Mouse (Mus musculus) embryonic facial prominence, embryonic 15.5 days (tissue): ENCODE measurements at regions not wholly inside any gene's neighbourhood (a gene's known extent, or its start where the extent isn't known, plus 50 kb on each side); places are given as distances from the start of the nearest gene placed in this dataset.

Experiments
- ATAC-seq: fragments of 200-750 bp; cut with Nextera tagmentation; 2 replicates; pipeline ENCODE4 v1.8.0; 2017; ENCODE audit warnings: low read depth, moderate TSS enrichment; ENCODE audit not compliant: insufficient number of reproducible peaks, low FRiP score, low TSS enrichment
- H3K27ac ChIP-seq: fragments of 300-500 bp; sonication (generic); replicated peaks from 2 replicates; pipeline ENCODE4 v1.5.1; 2015; ENCODE audit warnings: mild to moderate bottlenecking, inconsistent platforms
- H3K27me3 ChIP-seq: fragments of 300-500 bp; sonication (generic); 2 replicates; pipeline ENCODE4 v1.6.1; 2015; ENCODE audit warnings: inconsistent platforms
- H3K36me3 ChIP-seq: fragments of 300-500 bp; sonication (generic); 2 replicates; pipeline ENCODE4 v1.6.1; 2015; ENCODE audit warnings: mild to moderate bottlenecking, inconsistent platforms
- H3K4me1 ChIP-seq: fragments of 300-500 bp; sonication (generic); 2 replicates; pipeline ENCODE4 v1.6.1; 2015; ENCODE audit warnings: inconsistent platforms
- H3K4me2 ChIP-seq: fragments of 300-500 bp; sonication (generic); replicated peaks from 2 replicates; pipeline ENCODE4 v1.6.1; 2015; ENCODE audit warnings: mild to moderate bottlenecking, inconsistent platforms
- H3K4me3 ChIP-seq: fragments of 300-500 bp; sonication (generic); replicated peaks from 2 replicates; pipeline ENCODE4 v1.5.1; 2015; ENCODE audit warnings: mild to moderate bottlenecking, inconsistent platforms
- H3K9ac ChIP-seq: fragments of 300-500 bp; sonication (generic); 2 replicates; pipeline ENCODE4 v1.6.1; 2015; ENCODE audit warnings: inconsistent platforms
- H3K9me3 ChIP-seq: fragments of 300-500 bp; sonication (generic); replicated peaks from 2 replicates; pipeline ENCODE4 v1.6.1; 2016; ENCODE audit warnings: inconsistent platforms
- WGBS: fragments of 180-500 bp; shearing (Covaris S2); methylation state at CpG from one replicate; pipeline ENCODE4 v1.1.7; 2015; 5-methylcytosine and 5-hydroxymethylcytosine counted together

- Histone ChIP-seq H3K9ac (no peak overlapping the region), H3K4me1 (peaks cover 22% of the 10 kb centered on the region), H3K9me3 (no peaks in the 10 kb centered on the region), H3K27ac (no peak overlapping the region), H3K4me3 (peak overlapping the region; percentile 37), H3K27me3 (peaks cover 77% of the 10 kb centered on the region), H3K4me2 (peak overlapping the region; percentile 58), H3K36me3 (no peaks in the 10 kb centered on the region)
- WGBS = under 1% methylated on average over 33 of the region's 34 CpGs
- peak; percentile 99 for ATAC-seq
Measured at GRCm38 (mm10) chr6:51178061-51178791, 254.2 kb upstream of the Nfe2l3 start.

GRCm38 (mm10) chr6:51178799-51179398, 253.6 kb upstream of the Nfe2l3 start:
- no peak overlapping the region for H3K27ac ChIP-seq
- ATAC-seq = no peak
- no peak overlapping the region for H3K9ac ChIP-seq
- H3K4me3 ChIP-seq = no peak overlapping the region
- H3K27me3 ChIP-seq = peaks cover 82% of the 10 kb centered on the region
- H3K4me1 ChIP-seq = peaks cover 15% of the 10 kb centered on the region
- H3K4me2 ChIP-seq = peak overlapping the region; percentile 28; the same call in 1 of the 2 replicates
- 2% methylated on average over 17 of the region's 17 CpGs for WGBS
- no peaks in the 10 kb centered on the region for H3K9me3 ChIP-seq
- H3K36me3 ChIP-seq = no peaks in the 10 kb centered on the region

- H3K4me3 ChIP-seq = no peak overlapping the region
- no peak overlapping the region for H3K4me2 ChIP-seq
- no peak overlapping the region for H3K27ac ChIP-seq
- no peak overlapping the region for H3K9ac ChIP-seq
- H3K27me3 ChIP-seq = peaks cover 82% of the 10 kb centered on the region
- no peak for ATAC-seq
- WGBS = 12% methylated on average over 17 of the region's 17 CpGs
- H3K9me3 ChIP-seq = no peaks in the 10 kb centered on the region
- H3K4me1 ChIP-seq = peaks cover 5% of the 10 kb centered on the region; the same call in 1 of the 2 replicates
- no peaks in the 10 kb centered on the region for H3K36me3 ChIP-seq
Measured at GRCm38 (mm10) chr6:51179741-51180537, 252.5 kb upstream of the Nfe2l3 start.

GRCm38 (mm10) chr6:51180881-51181875, 251.3 kb upstream of the Nfe2l3 start:
- 9% methylated on average over 11 of the region's 11 CpGs for WGBS
- no peak overlapping the region for H3K4me3 ChIP-seq
- H3K27me3 ChIP-seq = peaks cover 82% of the 10 kb centered on the region
- no peak overlapping the region for H3K9ac ChIP-seq
- ATAC-seq = no peak
- H3K27ac ChIP-seq = no peak overlapping the region
- no peaks in the 10 kb centered on the region for H3K36me3 ChIP-seq
- H3K4me1 ChIP-seq = 0 out of 2 replicates have a peak, but pooled peaks cover 4% of the 10 kb centered on the region
- H3K9me3 ChIP-seq = no peaks in the 10 kb centered on the region
- no peak overlapping the region for H3K4me2 ChIP-seq

- Histone ChIP-seq H3K9me3 (no peaks in the 10 kb centered on the region), H3K4me1 (0 out of 2 replicates have a peak, but pooled peaks cover 4% of the 10 kb centered on the region), H3K9ac (no peak overlapping the region), H3K36me3 (no peaks in the 10 kb centered on the region), H3K27me3 (peaks cover 83% of the 10 kb centered on the region), H3K27ac (no peak overlapping the region), H3K4me2 (no peak overlapping the region), H3K4me3 (no peak overlapping the region)
- 23% methylated on average over 10 of the region's 10 CpGs for WGBS
- no peak for ATAC-seq
Measured at GRCm38 (mm10) chr6:51181905-51182304, 250.6 kb upstream of the Nfe2l3 start.

GRCm38 (mm10) chr6:51182771-51183284, 249.6 kb upstream of the Nfe2l3 start:
- no peaks in the 10 kb centered on the region for H3K36me3 ChIP-seq
- no peak overlapping the region for H3K4me3 ChIP-seq
- H3K4me2 ChIP-seq = no peak overlapping the region
- ATAC-seq = no peak
- no peaks in the 10 kb centered on the region for H3K9me3 ChIP-seq
- no peak overlapping the region for H3K9ac ChIP-seq
- peaks cover 83% of the 10 kb centered on the region for H3K27me3 ChIP-seq
- H3K27ac ChIP-seq = no peak overlapping the region
- H3K4me1 ChIP-seq = 0 out of 2 replicates have a peak, but pooled peaks cover 2% of the 10 kb centered on the region
- WGBS = 13% methylated on average over 5 of the region's 5 CpGs

GRCm38 (mm10) chr6:51183576-51184420, 248.7 kb upstream of the Nfe2l3 start:
- ATAC-seq = no peak
- no peaks in the 10 kb centered on the region for H3K36me3 ChIP-seq
- no peak overlapping the region for H3K4me2 ChIP-seq
- H3K27ac ChIP-seq = no peak overlapping the region
- no peaks in the 10 kb centered on the region for H3K9me3 ChIP-seq
- 2% methylated on average over 21 of the region's 21 CpGs for WGBS
- H3K9ac ChIP-seq = no peak overlapping the region
- no peak overlapping the region for H3K4me3 ChIP-seq
- no peaks in the 10 kb centered on the region for H3K4me1 ChIP-seq
- H3K27me3 ChIP-seq = peaks cover 90% of the 10 kb centered on the region

- Histone ChIP-seq H3K4me1 (no peaks in the 10 kb centered on the region), H3K27ac (no peak overlapping the region), H3K9ac (no peak overlapping the region), H3K4me3 (no peak overlapping the region), H3K27me3 (peaks cover 94% of the 10 kb centered on the region), H3K36me3 (no peaks in the 10 kb centered on the region), H3K4me2 (no peak overlapping the region), H3K9me3 (no peaks in the 10 kb centered on the region)
- ATAC-seq = no peak
- WGBS = 2% methylated on average over 3 of the region's 3 CpGs
Measured at GRCm38 (mm10) chr6:51184500-51184899, 248.0 kb upstream of the Nfe2l3 start.

- ATAC-seq = no peak
- H3K4me2 ChIP-seq = no peak overlapping the region
- WGBS = 15% methylated on average over 6 of the region's 6 CpGs
Measured at GRCm38 (mm10) chr6:51185201-51185600, 247.3 kb upstream of the Nfe2l3 start.

GRCm38 (mm10) chr6:51189173-51189572, 243.3 kb upstream of the Nfe2l3 start:
- H3K9me3 ChIP-seq = no peaks in the 10 kb centered on the region
- peaks cover 4% of the 10 kb centered on the region; the same call in 1 of the 2 replicates for H3K4me1 ChIP-seq
- H3K27me3 ChIP-seq = peaks cover 98% of the 10 kb centered on the region
- no peak overlapping the region for H3K9ac ChIP-seq
- 77% methylated on average over 3 of the region's 3 CpGs for WGBS
- no peak overlapping the region for H3K27ac ChIP-seq
- H3K4me3 ChIP-seq = no peak overlapping the region
- no peak overlapping the region for H3K4me2 ChIP-seq
- ATAC-seq = no peak
- H3K36me3 ChIP-seq = no peaks in the 10 kb centered on the region

More at GRCm38 (mm10) chr6:51185201-51185600, 247.3 kb upstream of the Nfe2l3 start:
- peaks cover 94% of the 10 kb centered on the region for H3K27me3 ChIP-seq
- H3K4me3 ChIP-seq = no peak overlapping the region
- H3K9ac ChIP-seq = no peak overlapping the region
- no peaks in the 10 kb centered on the region for H3K4me1 ChIP-seq
- no peak overlapping the region for H3K27ac ChIP-seq
- H3K9me3 ChIP-seq = no peaks in the 10 kb centered on the region
- no peaks in the 10 kb centered on the region for H3K36me3 ChIP-seq
